Mouse (Mus musculus): ENCODE measurements around the gene Gm49486.

Gene Gm49486

DNA sequence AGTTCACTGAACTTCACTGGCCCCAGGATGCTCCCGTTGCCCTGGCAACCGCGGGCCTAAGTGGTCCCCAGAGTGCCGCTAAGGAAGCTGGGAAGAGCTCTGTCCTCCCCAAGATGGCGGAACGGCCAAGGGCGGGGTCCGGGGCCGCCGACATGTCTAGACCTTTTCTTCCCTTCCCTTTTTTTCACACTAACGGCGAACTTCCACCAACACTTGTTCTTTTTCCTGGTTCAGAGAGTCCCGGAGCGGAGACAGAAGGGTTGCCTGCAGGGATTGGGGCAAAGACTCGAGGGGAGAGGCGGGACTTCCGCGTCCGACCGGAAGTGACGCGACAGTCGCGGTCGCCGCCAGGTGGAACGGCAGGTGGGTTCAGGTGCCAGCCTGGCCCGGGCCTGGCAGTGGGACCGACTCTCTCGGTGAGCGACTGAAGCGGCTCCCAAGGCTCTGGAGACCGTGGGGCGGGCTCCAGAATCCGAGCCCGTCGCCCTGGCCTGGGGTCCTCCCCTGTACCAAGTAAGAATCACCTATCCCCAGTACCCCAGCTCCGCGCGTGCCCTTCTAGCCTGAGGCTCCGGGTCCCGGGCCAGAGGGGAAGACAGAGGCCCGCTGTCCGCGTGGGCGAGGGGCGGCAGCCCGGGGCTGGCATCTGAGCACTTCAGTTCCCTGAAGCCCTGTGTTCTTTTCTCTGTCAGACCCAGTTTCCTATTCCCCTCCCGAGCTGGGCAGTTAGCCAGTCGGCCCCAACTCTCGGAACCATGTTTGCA, at the start of gene Gm49486, which contains the start of gene Pick1:
Gene Gm49486 (plus strand): TSS at position 334 of the 764 bp plus-strand sequence.
Gene Pick1 (plus strand): TSS at position 116 of the 764 bp plus-strand sequence.
- peak; percentile 86 for DNase-seq (ENCODE audit: low spot score in 2 of 2)

DNA sequence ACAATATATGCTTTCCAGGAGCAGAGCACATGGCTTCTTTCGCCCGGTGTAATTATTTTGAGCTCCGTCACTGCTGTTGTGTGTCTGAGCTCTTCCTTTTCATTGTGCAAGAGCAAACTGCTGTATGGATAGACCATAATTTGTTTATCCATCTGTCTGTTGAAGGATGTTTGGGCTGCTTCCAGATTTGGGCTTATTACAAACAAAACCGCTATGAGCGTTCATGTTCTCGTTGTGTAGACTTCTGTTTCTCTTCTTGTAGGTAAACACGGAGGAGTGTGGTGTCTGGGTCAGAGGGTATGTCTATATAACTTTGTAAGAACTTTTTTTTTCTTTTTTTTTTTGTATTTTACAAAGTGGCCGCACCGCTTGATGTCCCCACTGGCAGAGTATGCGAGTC, 44.0 kb upstream of the Gm49486 start:
- DNase-seq (ENCODE audit: low spot score in 2 of 2) = no peak

DNA sequence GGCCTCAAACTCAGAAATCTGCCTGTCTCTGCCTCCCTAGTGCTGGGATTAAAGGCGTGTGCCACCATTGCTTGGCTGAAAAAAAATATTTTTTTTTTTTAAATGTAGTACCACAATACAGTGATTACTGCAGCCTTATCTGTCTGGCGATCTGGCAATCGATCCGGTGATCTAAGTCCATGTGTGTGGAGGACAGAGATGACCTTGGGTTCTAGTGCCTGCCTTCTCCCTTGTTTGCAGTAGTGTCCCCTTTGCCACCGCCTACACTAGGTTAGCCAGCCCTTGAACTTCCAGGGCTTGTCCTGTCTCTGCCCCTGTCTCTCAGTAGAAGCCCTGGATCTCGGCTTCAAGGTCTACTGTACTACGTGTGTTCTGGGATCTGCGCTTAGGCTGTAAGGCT, 41.4 kb upstream of the Gm49486 start:
- no peak for DNase-seq (ENCODE audit: low spot score in 2 of 2)

DNA sequence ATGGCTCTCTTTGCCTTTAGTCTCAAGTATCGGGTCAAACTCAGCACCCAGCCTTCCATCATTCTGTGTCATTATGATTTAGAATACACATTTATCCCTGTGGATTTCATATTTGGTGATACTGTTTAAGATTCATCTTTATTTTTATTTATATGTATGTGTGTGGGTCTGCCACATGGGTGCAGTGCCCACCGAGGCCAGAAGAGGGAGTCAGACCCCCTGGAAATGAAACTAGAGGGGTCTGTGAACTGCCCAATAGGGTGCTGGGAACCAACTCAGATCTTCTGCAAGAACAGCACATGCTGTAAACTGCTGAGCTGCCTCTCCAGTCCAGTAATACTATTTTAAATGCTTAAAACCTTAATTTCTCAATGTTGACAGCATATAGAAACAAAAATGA, 37.8 kb upstream of the Gm49486 start:
- no peak for DNase-seq (ENCODE audit: low spot score in 2 of 2)

DNA sequence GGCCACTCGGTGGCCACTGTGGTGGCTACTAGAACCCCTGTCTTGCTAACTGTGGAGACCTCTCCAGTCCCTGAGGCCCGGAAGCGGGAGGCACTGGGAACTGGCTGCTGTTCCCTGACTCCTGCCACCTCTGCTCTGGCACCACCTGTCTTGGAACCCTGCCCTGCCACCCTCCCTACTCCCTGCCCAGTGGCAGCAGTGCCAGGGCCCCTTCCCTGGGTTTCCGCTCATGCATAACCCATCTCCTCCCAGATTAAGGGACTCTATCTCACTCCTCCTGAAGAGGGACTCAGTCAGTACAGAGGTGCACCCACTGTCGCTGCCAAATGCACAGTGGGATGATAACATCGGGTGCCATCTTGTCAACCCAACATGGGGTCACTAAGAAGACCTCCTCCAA, 36.7 kb upstream of the Gm49486 start:
- DNase-seq (ENCODE audit: low spot score in 2 of 2) = no peak

DNA sequence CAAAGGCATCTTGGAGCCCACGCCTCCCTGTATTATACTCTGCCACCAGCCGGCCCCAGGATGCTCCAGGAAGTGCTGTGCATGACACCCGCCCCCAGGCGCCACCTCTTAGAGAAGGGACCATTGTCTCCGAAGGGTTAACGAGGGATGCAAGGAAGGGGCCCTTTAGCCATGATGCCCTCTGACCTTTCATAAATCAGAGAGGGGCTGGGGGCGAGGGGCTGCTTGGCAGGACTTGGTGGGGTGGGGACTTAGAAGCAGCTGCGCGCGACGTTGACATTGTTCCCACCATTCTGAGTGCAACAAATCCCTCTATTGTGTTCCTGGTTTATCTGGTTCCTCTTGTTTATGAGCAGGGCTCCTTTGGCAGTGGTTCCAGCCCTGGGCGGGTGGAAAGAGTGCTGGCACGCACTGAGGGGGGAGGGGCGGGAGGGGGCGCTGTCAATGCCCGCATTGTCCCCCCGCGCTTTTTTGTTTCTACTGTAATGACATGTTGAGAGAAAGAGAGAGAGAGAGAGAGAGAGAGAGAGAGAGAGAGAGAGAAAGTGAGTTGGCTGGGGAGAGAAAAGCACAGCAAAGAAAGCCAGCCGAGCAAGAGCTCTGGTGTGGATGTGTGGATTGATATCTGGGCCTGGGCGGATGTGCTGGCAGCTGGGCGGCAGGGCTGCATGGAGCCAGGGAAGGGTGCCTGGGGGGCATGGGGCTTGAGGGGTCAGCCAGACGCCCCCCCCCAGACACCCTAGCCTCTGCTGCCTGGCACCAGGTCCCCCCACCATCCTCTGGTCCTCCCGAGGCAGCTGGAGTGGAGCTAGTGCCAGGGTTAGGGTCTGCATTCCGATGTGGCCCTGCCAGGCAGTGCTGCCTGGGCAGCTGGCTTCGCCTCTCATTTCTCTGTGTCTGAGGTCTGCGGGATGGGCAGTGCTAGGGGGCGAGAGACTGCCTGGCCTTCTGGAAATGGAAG, 36.0 kb upstream of the Gm49486 start:
- peak in 1 of 2 experiments; percentile 35 for DNase-seq (ENCODE audit: low spot score in 2 of 2)

DNA sequence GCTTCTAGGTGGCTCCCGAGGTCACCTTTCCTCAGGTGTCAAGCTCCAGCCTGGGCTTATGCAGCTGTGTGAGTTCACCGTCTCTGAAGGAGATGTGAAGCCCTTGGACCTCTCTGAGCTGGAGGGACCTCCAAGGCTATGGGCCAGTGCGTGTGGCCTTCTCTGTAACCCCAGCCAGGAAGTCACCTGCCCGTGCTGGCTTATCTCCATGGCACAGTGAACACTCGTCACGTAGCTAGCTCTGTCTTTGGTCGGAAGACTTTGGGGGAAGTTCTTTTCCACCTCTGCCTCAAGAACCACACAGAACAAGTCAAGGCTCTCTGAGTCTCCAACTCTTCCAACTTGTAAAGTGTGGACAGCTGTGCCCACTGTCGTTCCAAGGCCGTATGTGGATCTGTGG, 35.1 kb upstream of the Gm49486 start:
- no peak for DNase-seq (ENCODE audit: low spot score in 2 of 2)

DNA sequence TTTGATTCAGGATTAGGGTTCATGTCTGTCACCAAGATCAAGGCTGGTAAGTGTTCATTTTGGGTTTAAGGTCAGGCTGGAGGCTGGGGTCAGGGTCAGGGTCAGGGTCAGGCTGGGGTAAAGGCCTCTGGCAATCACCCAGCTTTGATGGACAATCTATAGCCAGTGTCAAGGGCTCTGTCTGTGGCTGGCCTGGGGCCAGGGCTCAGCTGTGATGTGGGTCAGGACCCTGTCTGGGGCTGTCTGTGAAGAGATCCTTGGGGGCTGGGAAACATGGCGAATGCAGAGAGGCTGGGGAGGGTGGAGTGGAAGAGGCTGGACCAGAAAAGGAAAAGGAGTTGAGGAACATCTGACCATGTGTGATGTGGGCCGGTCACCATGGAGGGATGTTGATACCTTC, 34.2 kb upstream of the Gm49486 start:
- DNase-seq (ENCODE audit: low spot score in 2 of 2) = no peak

DNA sequence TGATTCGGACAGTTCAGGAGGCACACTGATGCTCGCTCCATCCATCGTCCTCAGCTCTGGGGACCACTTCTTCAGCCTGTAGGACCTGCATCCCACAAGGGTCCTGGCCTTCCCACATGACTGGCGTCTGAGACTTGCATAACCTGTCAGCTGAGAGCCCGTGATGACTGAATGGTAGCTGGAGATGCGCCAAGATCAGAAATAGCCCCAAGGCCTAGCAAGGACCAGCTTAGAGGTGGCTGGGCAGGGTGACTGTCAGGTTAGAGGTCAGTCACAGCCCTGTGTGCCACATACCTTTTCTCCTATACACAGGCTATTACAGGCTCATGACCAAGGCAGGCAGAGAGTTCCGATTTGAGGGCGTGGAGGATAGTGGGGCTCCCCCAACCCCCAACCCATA, 33.7 kb upstream of the Gm49486 start:
- no peak for DNase-seq (ENCODE audit: low spot score in 2 of 2)

DNA sequence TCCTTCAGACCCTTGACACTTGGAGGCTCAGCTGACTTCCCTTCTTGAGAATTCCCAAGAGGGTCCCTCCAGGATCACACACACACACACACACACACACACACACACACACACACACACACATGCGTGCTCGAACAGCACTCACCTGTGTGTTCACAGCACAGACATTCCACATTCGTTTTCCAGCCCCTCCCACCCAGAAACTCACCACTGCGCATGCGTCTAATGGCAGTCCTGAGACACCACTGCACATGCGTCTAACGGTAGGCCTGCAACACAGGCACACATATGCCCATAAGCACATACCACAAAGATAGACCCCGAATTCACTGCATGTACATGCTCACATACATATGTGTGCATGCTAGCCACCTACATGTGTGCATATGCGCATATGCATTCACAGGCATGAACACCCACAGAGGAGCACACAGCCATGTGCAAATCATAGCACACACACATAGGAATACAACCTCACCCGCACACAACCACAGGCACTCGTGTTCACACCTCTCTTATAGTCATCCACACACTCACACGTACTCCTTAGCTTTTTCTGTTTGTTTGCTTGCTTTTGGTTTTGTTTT, 29.7 kb upstream of the Gm49486 start:
- no peak for DNase-seq (ENCODE audit: low spot score in 2 of 2)

DNA sequence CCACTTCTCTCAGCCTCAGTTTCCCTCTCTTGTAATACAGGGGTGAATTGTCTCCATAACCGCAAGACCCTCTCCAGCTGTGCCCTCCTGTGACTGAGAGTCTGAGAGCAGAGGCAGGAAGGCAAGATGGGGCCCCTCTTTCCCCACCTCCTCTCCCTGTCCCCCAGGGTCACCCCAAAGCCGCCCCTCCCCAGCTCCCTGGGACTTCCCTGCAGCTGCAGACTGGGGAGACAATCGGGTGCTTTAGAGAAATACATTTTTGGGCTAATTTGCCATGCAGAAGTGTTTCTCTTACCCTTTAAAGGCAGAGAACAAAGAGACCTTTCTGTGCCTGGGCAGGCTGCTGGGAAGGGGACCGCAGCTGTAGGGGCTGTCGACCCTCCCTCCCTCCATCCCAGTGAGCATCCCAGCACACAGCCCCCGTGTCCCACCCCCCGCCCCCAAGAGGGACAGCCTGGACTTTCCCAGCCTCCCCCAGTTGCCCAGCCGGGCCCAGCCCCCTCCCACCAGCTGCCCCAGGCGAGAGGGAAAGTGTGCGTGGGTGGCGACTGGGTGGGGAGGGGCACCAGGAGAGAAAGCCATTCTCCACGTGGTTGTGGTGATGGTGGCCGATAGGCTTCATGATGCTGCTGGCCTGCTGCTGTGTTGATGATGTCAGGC, 27.6 kb upstream of the Gm49486 start:
- DNase-seq (ENCODE audit: low spot score in 2 of 2) = no peak

DNA sequence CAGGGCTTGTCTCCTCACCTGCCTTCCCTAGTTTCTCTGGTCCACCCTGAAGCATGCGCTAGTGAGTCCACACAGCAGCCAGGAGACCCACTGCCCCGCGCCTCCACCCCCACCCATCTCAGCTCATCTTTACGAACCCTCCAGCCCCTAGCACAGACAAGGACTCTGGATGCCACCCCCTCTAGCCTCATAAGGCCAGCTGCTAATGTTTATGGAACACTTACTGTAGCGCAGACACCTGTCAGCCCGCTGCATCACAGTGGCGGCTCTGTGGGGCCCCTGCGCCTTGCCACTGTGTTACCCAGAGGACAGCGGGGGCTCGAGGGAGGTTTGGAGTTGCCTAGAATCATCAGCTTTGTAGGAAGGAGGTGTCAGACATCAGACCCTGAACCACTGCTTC, 26.6 kb upstream of the Gm49486 start:
- no peak for DNase-seq (ENCODE audit: low spot score in 2 of 2)

DNA sequence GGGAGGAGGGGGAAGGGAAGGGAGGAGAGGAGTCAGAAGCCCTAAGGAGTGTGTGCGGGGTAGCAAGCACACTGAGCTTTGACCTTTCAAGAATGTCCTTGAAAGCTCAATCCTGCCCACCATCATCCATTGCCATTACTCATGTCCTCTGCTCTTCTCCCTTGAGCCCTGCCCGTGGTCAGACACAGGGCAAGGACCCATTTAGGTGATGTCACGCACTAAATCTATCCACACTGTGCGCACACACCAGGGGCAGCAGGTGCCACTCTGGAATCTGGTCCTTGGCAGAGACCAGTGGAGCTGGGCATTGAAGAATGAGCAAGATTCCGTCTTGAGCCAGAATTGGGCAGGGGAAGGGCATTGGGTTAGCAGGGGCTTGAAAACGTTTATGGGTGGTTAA, 21.0 kb upstream of the Gm49486 start:
- no peak for DNase-seq (ENCODE audit: low spot score in 2 of 2)

DNA sequence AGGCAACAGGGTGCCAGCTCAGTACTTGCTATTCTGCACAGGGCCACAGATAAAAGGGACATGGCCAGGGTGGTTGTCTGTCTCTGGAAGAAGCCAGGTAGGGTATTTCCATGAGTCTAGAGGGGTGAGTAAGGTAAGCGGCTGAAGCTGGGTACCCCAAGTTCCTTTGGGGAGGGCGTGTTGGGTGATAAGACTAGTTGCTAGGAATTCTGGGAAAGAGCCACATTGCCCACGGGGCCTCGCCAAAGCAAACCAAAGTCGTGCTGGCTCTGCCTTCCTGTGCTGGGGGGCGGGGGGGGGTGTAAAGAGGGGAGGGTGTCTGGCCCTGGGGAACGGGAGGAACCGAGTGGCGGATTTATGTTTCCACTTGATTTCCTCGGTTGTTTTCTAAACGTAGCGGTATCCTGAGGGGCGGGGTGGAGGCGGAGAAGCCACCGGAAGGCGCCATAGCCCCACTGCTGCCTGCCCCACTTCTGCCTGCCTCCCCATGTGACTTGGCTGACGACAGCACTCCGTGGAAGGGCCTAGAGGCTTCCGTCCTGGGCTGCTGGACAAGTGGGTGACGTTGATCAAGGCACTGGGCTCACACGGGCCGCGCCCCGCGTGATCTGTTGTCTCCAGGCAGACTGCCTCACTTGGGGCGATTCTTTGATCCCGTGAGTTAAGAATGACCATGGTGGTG, 20.3 kb upstream of the Gm49486 start:
- no peak for DNase-seq (ENCODE audit: low spot score in 2 of 2)

DNA sequence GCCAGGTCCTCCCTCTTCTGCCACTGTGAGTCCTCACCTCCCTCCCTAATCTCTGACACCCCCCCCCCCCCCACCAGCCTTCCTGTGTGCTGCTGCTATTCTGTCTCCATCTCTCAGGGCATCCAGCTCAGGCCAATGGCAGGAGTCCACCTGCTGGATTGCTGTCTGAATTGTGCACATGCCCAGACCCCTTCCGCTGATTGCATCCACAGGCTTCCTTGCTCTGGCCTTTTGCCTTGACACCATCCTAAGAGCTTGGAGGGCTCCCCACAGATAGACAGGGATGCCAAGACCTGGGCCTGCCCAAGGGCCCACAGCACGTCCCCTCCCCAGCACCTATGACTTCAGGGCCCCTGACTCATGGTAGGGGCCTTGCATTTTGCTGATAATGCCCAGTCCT, 18.8 kb upstream of the Gm49486 start:
- DNase-seq (ENCODE audit: low spot score in 2 of 2) = no peak

DNA sequence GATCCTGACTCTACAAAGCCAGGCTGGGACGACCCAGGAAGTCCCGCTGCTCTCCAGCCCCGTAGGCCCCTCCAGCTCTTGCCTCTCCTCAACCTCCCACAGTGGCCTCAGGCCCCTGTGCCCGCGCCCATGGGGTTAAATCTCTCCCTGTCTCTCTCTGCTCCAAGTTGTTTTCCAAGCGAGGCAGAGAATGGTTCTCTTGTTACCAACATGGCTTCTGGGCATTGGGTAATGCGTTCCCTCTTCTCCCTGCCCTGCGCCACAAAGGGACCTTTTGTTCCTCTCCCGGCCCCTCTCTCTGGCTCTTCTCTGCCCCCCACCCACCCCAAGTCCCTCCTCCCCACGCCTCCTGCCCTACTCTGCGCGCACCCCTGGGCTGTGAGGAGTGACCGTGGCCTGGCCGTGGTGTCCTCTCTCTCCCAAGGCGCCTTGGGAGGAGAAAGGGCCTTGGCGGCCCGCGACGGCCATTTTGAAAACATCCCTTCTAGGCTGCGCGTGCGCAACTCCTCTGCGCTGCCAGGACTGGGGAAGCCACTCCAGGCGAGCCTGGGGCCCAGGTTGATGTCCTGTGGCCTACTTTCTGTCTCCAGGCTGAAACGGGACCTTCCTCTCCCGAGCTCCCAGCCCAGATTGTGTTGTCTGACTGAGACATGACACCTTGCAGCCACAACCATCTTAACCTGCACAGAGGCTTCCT, 16.3 kb upstream of the Gm49486 start:
- DNase-seq (ENCODE audit: low spot score in 2 of 2) = no peak

DNA sequence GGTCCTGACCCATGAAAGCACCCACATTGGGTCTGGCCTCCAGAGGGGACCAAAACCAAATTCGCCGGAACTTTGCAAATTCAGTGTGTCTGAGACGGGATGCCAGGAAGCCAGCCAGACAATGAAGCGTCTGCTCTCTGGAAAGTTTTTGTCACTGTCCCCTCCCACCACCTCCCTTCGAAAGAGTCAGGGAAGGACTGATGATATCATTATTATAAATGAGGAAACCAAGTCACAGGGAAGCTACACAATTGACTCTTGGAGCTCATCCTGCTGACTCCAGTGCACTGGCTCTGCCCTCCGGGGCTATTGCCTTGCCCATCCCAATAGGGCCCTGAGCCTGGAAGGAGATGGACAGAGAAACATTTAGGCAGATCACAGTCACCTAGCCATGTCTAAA, 15.6 kb upstream of the Gm49486 start:
- DNase-seq (ENCODE audit: low spot score in 2 of 2) = no peak

DNA sequence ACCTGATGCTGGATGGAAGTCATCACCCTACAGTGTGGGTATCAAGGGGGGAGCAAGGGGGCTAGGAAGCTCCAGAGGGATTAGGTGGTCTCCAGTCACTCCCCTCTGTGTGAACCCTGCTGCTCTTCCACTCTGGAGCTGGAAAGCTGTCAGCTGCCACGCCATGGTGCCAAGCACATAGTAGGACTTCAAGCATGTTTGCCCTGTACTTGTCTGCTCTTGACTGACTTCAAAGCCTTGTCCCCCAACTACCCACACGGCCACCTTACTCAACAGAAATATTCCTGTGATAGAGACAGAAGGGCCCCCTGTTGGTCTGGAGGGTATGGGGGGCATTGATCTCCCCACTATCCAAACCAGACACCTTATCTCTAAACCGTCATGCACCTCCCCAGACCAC, 13.0 kb upstream of the Gm49486 start:
- no peak for DNase-seq (ENCODE audit: low spot score in 2 of 2)

DNA sequence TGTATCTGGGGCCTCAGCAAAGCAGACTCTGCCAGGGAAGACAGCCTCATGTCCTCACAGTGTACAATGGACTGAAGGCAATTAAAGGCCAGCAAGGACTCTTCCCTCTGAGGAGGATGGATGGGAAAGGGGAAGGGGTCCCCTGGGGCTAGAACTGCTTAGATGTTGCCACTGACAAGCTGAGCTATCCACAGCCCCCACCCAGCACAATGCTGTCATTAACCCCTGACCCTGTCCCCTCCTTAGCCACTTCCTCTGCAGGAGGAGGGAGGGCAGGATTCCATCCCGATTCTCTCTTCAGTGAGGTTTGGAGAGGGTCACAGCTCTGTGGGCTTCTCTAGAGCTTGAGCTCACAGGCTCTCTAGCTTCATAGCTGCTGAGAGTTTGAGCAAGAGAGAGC, 9.6 kb upstream of the Gm49486 start:
- DNase-seq (ENCODE audit: low spot score in 2 of 2) = no peak

DNA sequence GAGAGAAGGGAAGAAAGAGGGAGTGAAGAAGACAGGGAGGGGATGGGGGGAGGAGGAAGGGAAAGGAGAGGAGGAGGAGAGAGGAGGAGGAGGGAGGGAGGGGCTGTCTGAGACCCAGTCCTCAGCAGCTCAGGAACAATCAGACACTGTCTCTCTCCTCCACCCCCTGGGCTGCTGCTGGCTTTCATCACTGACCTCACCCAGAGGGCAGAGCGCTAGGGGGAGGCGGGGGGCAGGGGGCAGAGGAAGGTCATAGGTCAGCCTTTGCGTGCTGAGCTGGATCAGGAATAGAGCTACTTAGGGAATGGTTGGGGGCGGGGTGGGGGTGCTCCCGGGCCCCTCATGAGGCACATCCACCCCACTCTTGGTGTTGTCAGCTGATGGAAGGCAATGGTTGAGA, 5.5 kb upstream of the Gm49486 start:
- DNase-seq (ENCODE audit: low spot score in 2 of 2) = no peak

DNA sequence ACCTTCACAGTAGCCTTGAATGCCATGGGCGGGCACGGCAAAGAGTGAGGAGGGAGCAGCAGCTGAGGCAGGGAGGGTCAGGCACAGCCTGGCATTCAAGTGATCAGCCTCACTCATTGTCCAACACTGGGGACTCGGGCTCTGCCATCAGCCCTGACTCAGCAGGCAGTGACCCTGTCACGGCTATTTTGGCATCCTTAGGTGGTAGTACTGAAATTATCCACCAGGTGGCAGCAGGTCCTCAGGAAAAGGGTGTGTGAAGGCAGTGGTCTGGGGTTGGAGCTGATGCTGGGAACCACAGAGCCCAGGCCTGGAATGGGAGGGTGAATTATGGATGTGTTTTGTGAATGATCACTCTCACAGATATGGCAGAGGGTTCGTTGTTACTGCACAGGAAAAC, 4.5 kb upstream of the Gm49486 start:
- DNase-seq (ENCODE audit: low spot score in 2 of 2) = peak; percentile 89 to 93

Data from right cerebral cortex, adult 2 months (tissue).